Mouse (Mus musculus) spleen, adult 2 months (tissue): ENCODE measurements around the gene Banf2. TPM values are rescaled to one million over a fixed set of nuclear protein-coding genes. Genes with fewer than 3 reads are reported as not detected.

Experiments used
- DNase-seq, 2 experiments: peaks; one replicate each; pipeline versions ENCODE4 v3.0.0 to v3.0.0-alpha.2; 2012 to 2021; ENCODE audit warnings: low spot score in 2 of 2, low read depth in 1 of 2
- H3K27ac ChIP-seq: fragments of 200-500 bp; 2 replicates; pipeline ENCODE4 v1.5.1; 2012; ENCODE audit warnings: low read length, inconsistent platforms; ENCODE audit not compliant: insufficient read depth
- H3K27me3 ChIP-seq: fragments of 200-500 bp; 2 replicates; pipeline ENCODE4 v1.6.1; 2012; ENCODE audit warnings: mild to moderate bottlenecking, moderate library complexity, low read length, inconsistent platforms; ENCODE audit not compliant: control insufficient read depth, insufficient read depth
- H3K36me3 ChIP-seq: fragments of 200-500 bp; 2 replicates; pipeline ENCODE4 v1.6.1; 2012; ENCODE audit warnings: mild to moderate bottlenecking, low read length, inconsistent platforms; ENCODE audit not compliant: control insufficient read depth, insufficient read depth
- H3K4me1 ChIP-seq: fragments of 200-500 bp; 2 replicates; pipeline ENCODE4 v1.6.1; 2011; ENCODE audit warnings: inconsistent platforms; ENCODE audit not compliant: control insufficient read depth, insufficient read depth, insufficient read length
- H3K4me3 ChIP-seq: fragments of 200-500 bp; 2 replicates; pipeline ENCODE4 v1.5.1; 2011; ENCODE audit warnings: mild to moderate bottlenecking, inconsistent platforms; ENCODE audit not compliant: insufficient read depth, insufficient read length; ENCODE audit errors: extremely low read depth
- CTCF ChIP-seq: fragments of 200-500 bp; IDR thresholded peaks from 2 replicates; pipeline ENCODE4 v1.5.1; 2011; ENCODE audit warnings: mild to moderate bottlenecking, inconsistent platforms; ENCODE audit not compliant: insufficient read depth, insufficient read length, insufficient replicate concordance; ENCODE audit errors: extremely low read depth
- POLR2A ChIP-seq: fragments of 200-500 bp; IDR thresholded peaks from 2 replicates; pipeline ENCODE4 v1.6.1; 2011; ENCODE audit warnings: low read depth, low read length, inconsistent platforms
- WGBS: fragments of 180-500 bp; shearing (Covaris S2); methylation state at CpG from one replicate; pipeline ENCODE4 v1.1.7; 2018; 5-methylcytosine and 5-hydroxymethylcytosine counted together
- polyA plus RNA-seq: library from polyadenylated mRNA; depleted of rRNA; stranded (reverse); fragments of >200 nt; gene quantifications from 2 replicates; pipeline ENCODE4 v1.2.3, GENCODE M21; 2012

The Banf2 gene
- polyA plus RNA-seq, 1 experiment, result not detected

DNA sequence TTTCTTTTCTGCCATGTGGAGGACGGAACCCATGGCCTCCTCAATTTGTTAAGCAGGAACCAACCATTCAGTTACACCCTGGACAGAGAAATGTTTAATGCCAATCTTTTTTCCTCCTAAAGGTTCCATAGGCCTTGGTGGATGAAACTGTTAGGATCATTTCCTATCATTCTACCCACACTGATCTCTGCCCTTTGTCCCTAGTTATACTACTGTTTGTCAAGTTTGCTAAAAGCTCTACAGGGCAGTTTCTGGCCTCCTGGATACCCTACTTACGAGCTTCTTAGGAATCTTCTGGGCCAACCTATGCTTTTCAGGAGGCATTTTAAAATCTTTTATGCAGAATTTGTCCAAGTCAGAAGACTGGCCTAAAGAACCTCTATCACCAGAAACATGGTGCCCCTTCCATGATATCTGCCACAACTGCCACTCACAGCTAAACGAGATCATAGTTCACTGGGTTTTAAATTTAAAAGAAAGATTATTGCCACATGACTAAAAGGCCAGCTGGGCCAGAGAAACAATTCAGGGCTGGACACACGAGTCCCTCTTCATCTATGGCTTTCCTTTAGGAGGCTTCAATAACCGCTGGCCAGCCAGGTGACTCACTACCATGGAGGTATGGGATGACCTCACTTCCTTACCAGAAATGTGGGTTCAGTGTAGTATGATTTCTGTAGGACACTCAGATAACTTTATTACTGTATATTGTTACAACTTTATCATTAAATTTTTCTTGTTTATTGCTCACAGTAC is 30.5 kb upstream of the Banf2 start:
- no peaks in the 10 kb centered on the region for H3K27me3 ChIP-seq
- 91% methylated on average over 5 of the region's 5 CpGs for WGBS
- peaks cover 2% of the 10 kb centered on the region for H3K36me3 ChIP-seq
- H3K4me3 ChIP-seq, result no peak overlapping the region
- TF ChIP-seq CTCF (no peak), POLR2A (no peak)
- no peak overlapping the region for H3K27ac ChIP-seq
- H3K4me1 ChIP-seq, result peaks cover 6% of the 10 kb centered on the region; the same call in 1 of the 2 replicates
- no peak for DNase-seq

DNA sequence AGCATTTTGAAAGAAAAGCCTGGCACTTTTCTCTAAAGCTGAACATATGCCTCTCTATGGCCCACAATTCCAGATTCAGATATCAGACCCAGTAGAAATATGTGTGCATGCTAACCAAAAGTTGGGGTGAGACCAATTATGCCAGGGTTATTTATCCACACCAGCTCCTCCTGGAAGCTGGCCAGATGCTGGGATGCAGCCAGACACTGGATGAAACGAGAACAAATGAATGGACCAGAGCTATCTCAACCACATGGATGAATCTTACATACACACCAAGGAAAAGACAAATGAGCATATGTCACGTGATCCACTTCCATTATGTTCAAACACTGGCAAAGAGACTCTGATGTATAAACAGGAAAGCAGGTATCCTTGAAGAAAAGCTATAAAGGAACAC is 29.3 kb upstream of the Banf2 start:
- H3K27ac ChIP-seq, result no peak overlapping the region
- peaks cover 6% of the 10 kb centered on the region; the same call in 1 of the 2 replicates for H3K4me1 ChIP-seq
- peaks cover 2% of the 10 kb centered on the region for H3K36me3 ChIP-seq
- no peak for TF ChIP-seq CTCF
- no peak overlapping the region for H3K4me3 ChIP-seq
- no peaks in the 10 kb centered on the region for H3K27me3 ChIP-seq
- DNase-seq, result no peak
- WGBS, result 80% methylated on average over 2 of the region's 2 CpGs

GRCm38 (mm10) chr2:144005166-144005955 is 27.5 kb upstream of the Banf2 start:
- Histone ChIP-seq H3K27me3 (no peaks in the 10 kb centered on the region), H3K4me1 (peaks cover 11% of the 10 kb centered on the region; the same call in 1 of the 2 replicates), H3K27ac (no peak overlapping the region), H3K4me3 (no peak overlapping the region), H3K36me3 (peaks cover 2% of the 10 kb centered on the region)
- TF ChIP-seq POLR2A (no peak), CTCF (no peak)
- WGBS, result 77% methylated on average over 6 of the region's 6 CpGs
- no peak for DNase-seq

- Histone ChIP-seq H3K27ac (no peak overlapping the region), H3K36me3 (peaks cover 2% of the 10 kb centered on the region), H3K27me3 (no peaks in the 10 kb centered on the region), H3K4me1 (peaks cover 11% of the 10 kb centered on the region; the same call in 1 of the 2 replicates), H3K4me3 (no peak overlapping the region)
- no peak for TF ChIP-seq POLR2A
- TF ChIP-seq CTCF, result no peak
- WGBS, result 92% methylated on average over 6 of the region's 6 CpGs
- no peak for DNase-seq
Observed at GRCm38 (mm10) chr2:144006686-144007085, 26.2 kb upstream of the Banf2 start.

GRCm38 (mm10) chr2:144007211-144007610 is 25.6 kb upstream of the Banf2 start:
- H3K4me3 ChIP-seq, result no peak overlapping the region
- no peak overlapping the region for H3K27ac ChIP-seq
- H3K36me3 ChIP-seq, result peaks cover 2% of the 10 kb centered on the region
- no peaks in the 10 kb centered on the region for H3K27me3 ChIP-seq
- DNase-seq, result no peak
- H3K4me1 ChIP-seq, result peaks cover 11% of the 10 kb centered on the region; the same call in 1 of the 2 replicates
- WGBS, result 84% methylated on average over 4 of the region's 4 CpGs
- TF ChIP-seq CTCF, result no peak

GRCm38 (mm10) chr2:144009081-144009480 is 23.8 kb upstream of the Banf2 start:
- H3K27ac ChIP-seq, result peak overlapping the region; percentile 92; the same call in 1 of the 2 replicates
- H3K4me1 ChIP-seq, result peaks cover 11% of the 10 kb centered on the region; the same call in 1 of the 2 replicates
- TF ChIP-seq POLR2A (no peak), CTCF (no peak)
- DNase-seq, result no peak
- no peak overlapping the region for H3K4me3 ChIP-seq
- WGBS, result 63% methylated on average over 1 of the region's 1 CpGs
- H3K27me3 ChIP-seq, result no peaks in the 10 kb centered on the region
- H3K36me3 ChIP-seq, result no peaks in the 10 kb centered on the region
